In the genomic region with DNA sequence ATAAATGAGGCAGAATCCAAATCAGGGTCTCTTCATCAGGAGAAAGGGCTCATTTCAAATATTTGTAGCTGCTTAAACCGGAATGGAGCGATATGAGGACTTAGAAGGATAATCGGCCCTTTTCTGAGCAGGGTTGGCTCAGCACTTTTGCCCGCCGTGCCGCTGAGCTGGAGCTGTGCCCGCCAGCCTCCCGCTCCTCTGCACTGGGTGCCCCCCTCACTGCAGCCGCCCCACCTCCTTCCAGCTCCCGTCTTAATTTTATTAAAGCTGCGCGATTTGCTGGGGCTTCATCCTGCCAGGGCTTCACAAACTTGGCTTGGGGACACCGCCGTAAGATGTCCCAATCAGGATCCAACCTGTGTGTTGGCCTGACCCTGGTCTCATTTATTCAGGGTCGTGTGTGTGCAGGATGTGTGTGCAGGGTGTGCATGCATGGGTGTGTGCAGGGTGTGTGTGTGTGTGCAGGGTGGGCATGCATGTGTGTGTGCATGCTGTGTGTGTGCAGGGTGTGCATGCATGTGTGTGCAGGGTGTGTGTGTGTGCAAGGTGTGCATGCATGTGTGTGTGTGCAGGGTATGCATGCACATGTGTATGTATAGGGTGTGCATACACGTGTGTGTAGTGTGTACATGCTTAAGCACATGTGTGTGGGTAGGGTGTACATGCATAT, we compare ENCODE assay signal across 13 mouse cellular contexts. TPM values are rescaled to one million over a fixed set of nuclear protein-coding genes. Genes with fewer than 3 reads are reported as not detected.
DNase-seq lines count a peak whose midpoint lies in the region; ATAC-seq and TF ChIP-seq lines count a peak whose summit lies in the region.
"Had no signal": no experiment of that assay in that cellular context is flagged by ENCODE, and none has a peak within 500 bp of the region (broad histone marks: within the 10 kb centered on the region; RNA-seq: fewer than 3 reads in every experiment).

No protein-coding gene starts in this region.

- no peaks in the 10 kb centered on the region for H3K36me3 ChIP-seq in midbrain, embryonic 13.5 days
- H3K36me3 ChIP-seq in midbrain, embryonic 11.5 days (ENCODE audit: control insufficient read depth, insufficient read depth, low read length) = no peaks in the 10 kb centered on the region
- H3K36me3 ChIP-seq in embryonic facial prominence, embryonic 13.5 days = no peaks in the 10 kb centered on the region
- H3K36me3 ChIP-seq in myocyte (ENCODE audit: control insufficient read depth, insufficient read depth) = no peaks in the 10 kb centered on the region
- H3K36me3 ChIP-seq: intestine, embryonic 15.5 days had no signal

- no peak for DNase-seq in frontal cortex, postnatal 14 days (ENCODE audit: low spot score in 2 of 2)
- no peak for DNase-seq in midbrain, embryonic 11.5 days (ENCODE audit: low spot score, missing footprints)
- DNase-seq in lung, postnatal 14 days = no peak
- DNase-seq: adrenal gland, adult 8-10 months; gastrocnemius, postnatal 25 days; kidney, postnatal 36 days; liver had no signal

- H3ac ChIP-seq in myocyte (ENCODE audit: control insufficient read depth, insufficient read length) = peak overlapping the region; percentile 29

- H3K9me3 ChIP-seq in midbrain, embryonic 13.5 days = no peaks in the 10 kb centered on the region
- no peaks in the 10 kb centered on the region for H3K9me3 ChIP-seq in midbrain, embryonic 11.5 days (ENCODE audit: control insufficient read depth, low read length)
- no peaks in the 10 kb centered on the region for H3K9me3 ChIP-seq in embryonic facial prominence, embryonic 13.5 days
- H3K9me3 ChIP-seq: intestine, embryonic 15.5 days had no signal

- 0 out of 2 replicates have a peak, but pooled peaks have one; percentile 41 for ATAC-seq in frontal cortex, adult (ENCODE audit: low TSS enrichment)
- ATAC-seq in midbrain, embryonic 13.5 days = 0 out of 2 replicates have a peak, but pooled peaks have one; percentile 17
- ATAC-seq in midbrain, embryonic 11.5 days (ENCODE audit: low FRiP score) = no peak
- no peak for ATAC-seq in embryonic facial prominence, embryonic 13.5 days (ENCODE audit: insufficient number of reproducible peaks, insufficient read depth, low FRiP score, low TSS enrichment, low read depth)
- ATAC-seq: intestine, embryonic 15.5 days had no signal

- no peak overlapping the region for H3K4me3 ChIP-seq in midbrain, embryonic 13.5 days (replicated peaks)
- H3K4me3 ChIP-seq in midbrain, embryonic 11.5 days (ENCODE audit: low read depth, low read length) = no peak overlapping the region
- H3K4me3 ChIP-seq in embryonic facial prominence, embryonic 13.5 days = no peak overlapping the region
- no peak overlapping the region for H3K4me3 ChIP-seq in myocyte
- H3K4me3 ChIP-seq: intestine, embryonic 15.5 days had no signal

- H3K27me3 ChIP-seq in midbrain, embryonic 13.5 days = no peaks in the 10 kb centered on the region
- H3K27me3 ChIP-seq in midbrain, embryonic 11.5 days (ENCODE audit: control insufficient read depth, insufficient read depth, low read length) = no peaks in the 10 kb centered on the region
- H3K27me3 ChIP-seq in embryonic facial prominence, embryonic 13.5 days = no peaks in the 10 kb centered on the region
- peaks cover 11% of the 10 kb centered on the region for H3K27me3 ChIP-seq in myocyte (ENCODE audit: control insufficient read depth, insufficient read depth, insufficient read length)
- H3K27me3 ChIP-seq: intestine, embryonic 15.5 days had no signal

- peaks cover 6% of the 10 kb centered on the region; the same call in 1 of the 2 replicates for H3K4me1 ChIP-seq in midbrain, embryonic 13.5 days (replicated peaks)
- H3K4me1 ChIP-seq in midbrain, embryonic 11.5 days (ENCODE audit: control insufficient read depth, insufficient read depth, low read length) = no peaks in the 10 kb centered on the region
- peaks cover 16% of the 10 kb centered on the region for H3K4me1 ChIP-seq in embryonic facial prominence, embryonic 13.5 days
- H3K4me1 ChIP-seq: intestine, embryonic 15.5 days had no signal

- H3K4me2 ChIP-seq in midbrain, embryonic 13.5 days (replicated peaks) = no peak overlapping the region
- H3K4me2 ChIP-seq in midbrain, embryonic 11.5 days = no peak overlapping the region
- H3K4me2 ChIP-seq in embryonic facial prominence, embryonic 13.5 days = peak overlapping the region; percentile 30
- H3K4me2 ChIP-seq in myocyte (ENCODE audit: low read depth) = no peak overlapping the region
- H3K4me2 ChIP-seq: intestine, embryonic 15.5 days had no signal

- no peak overlapping the region for H3K9ac ChIP-seq in midbrain, embryonic 13.5 days (replicated peaks)
- no peak overlapping the region for H3K9ac ChIP-seq in midbrain, embryonic 11.5 days (ENCODE audit: low read length)
- no peak overlapping the region for H3K9ac ChIP-seq in embryonic facial prominence, embryonic 13.5 days
- H3K9ac ChIP-seq: intestine, embryonic 15.5 days had no signal

- H3K79me2 ChIP-seq in myocyte (ENCODE audit: control insufficient read depth, insufficient read depth) = no peaks in the 10 kb centered on the region

- H3K27ac ChIP-seq in midbrain, embryonic 13.5 days = no peak overlapping the region
- no peak overlapping the region for H3K27ac ChIP-seq in midbrain, embryonic 11.5 days (ENCODE audit: low read depth, low read length)
- H3K27ac ChIP-seq in embryonic facial prominence, embryonic 13.5 days = 0 out of 2 replicates have a peak overlapping the region, but pooled peaks have one; percentile 5
- H3K27ac ChIP-seq: intestine, embryonic 15.5 days; stomach, postnatal 0 days had no signal

- 80% methylated on average over 16 of the region's 16 CpGs for WGBS in midbrain, embryonic 13.5 days
- 82% methylated on average over 16 of the region's 16 CpGs for WGBS in midbrain, embryonic 11.5 days
- WGBS in embryonic facial prominence, embryonic 13.5 days = 62% methylated on average over 16 of the region's 16 CpGs

- TF ChIP-seq POLR2A in myocyte (IDR thresholded peaks at IDR 0.05; ENCODE audit: insufficient read length, low read depth) = no peak

TF ChIP-seq in myocyte, 11 proteins besides CTCF, POLR2A, EP300 and RAD21:
- TF ChIP-seq REST (IDR thresholded peaks at IDR 0.05; ENCODE audit: insufficient read depth, insufficient read length) (no peak), MAX (IDR thresholded peaks at IDR 0.05; ENCODE audit: low read depth) (no peak), MYOD1 (IDR thresholded peaks at IDR 0.05; ENCODE audit: control insufficient read depth in 1 of 3, insufficient read length in 2 of 3, low read depth in 2 of 3) (no peak), MYOG (IDR thresholded peaks at IDR 0.05; ENCODE audit: control insufficient read depth in 1 of 3, insufficient read depth in 1 of 3, insufficient read length in 2 of 3, low read depth in 2 of 3) (no peak), SRF (IDR thresholded peaks at IDR 0.05; ENCODE audit: control insufficient read depth, insufficient read length, low read depth) (no peak), TCF12 (IDR thresholded peaks at IDR 0.05; ENCODE audit: insufficient read depth, poor library complexity, severe bottlenecking) (no peak), E2F4 (IDR thresholded peaks at IDR 0.05; ENCODE audit: insufficient read depth) (no peak), USF1 (IDR thresholded peaks at IDR 0.05; ENCODE audit: low read depth) (no peak), CEBPB (IDR thresholded peaks at IDR 0.05; ENCODE audit: insufficient read depth, poor library complexity, severe bottlenecking) (no peak), POLR2AphosphoS2 (IDR thresholded peaks at IDR 0.05; ENCODE audit: insufficient read length, low read depth) (no peak), TCF3 (IDR thresholded peaks at IDR 0.05; ENCODE audit: insufficient read length, low read depth) (no peak)

RNA-seq across cellular contexts. Expression of a gene that starts 36.8 kb away (rescaled TPM):
- 1.8 and 2.0 TPM in 2 replicates for polyA plus RNA-seq in midbrain, embryonic 13.5 days (2015; fragmentation: Nextera tagmentation; extraction: Ambion mirVana)
- 4.9 and 5.0 TPM in 2 replicates for polyA plus RNA-seq in midbrain, embryonic 11.5 days (2014; fragmentation: Nextera tagmentation; extraction: Ambion mirVana)
- 3.5 and 4.0 TPM in 2 replicates for polyA plus RNA-seq in embryonic facial prominence, embryonic 13.5 days (2015; fragmentation: Nextera tagmentation; extraction: Ambion mirVana)
- polyA plus RNA-seq in myocyte (2012; fragmentation: generic; extraction: Trizol) = 20.5 TPM

Comparison
In these comparisons a context has a peak if more than half of its experiments do, and no peak if none do; other contexts are left out.
1. ATAC-seq: peak in frontal cortex, adult (single experiment) and midbrain, embryonic 13.5 days (single experiment); none in midbrain, embryonic 11.5 days (single experiment) and embryonic facial prominence, embryonic 13.5 days (single experiment).